Mouse (Mus musculus): ENCODE results near the gene LTO1. TPM values are rescaled to one million over a fixed set of nuclear protein-coding genes. Genes with fewer than 3 reads are reported as not detected.

Gene LTO1
- polyA plus RNA-seq, 1 experiment, result 21.5 TPM

DNA sequence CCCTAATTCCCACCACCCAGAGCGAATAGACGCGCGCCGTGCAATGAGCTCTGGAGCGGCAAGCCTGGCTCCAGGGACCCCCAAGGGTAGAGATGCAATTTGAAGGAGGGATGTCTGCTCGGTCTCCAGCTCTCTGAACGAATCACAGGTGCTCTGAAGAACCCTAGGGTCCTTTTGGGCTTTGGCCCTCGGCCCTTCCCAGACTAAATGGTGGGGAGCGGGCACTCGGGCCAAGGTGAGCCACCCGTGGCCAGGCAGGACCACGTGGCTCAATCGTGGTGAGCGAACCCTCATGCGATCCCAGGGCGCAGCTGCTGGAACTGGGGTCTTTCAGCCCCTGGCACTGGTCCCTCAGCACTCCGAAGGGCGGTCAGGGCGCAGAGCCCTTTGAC lies 27.8 kb downstream of the LTO1 start:
- no peaks in the 10 kb centered on the region for H3K27me3 ChIP-seq (ENCODE audit: control insufficient read depth, insufficient read depth, low read length, poor library complexity, severe bottlenecking)
- H3K36me3 ChIP-seq (ENCODE audit: control insufficient read depth, insufficient read depth, low read length, poor library complexity, severe bottlenecking), result no peaks in the 10 kb centered on the region
- H3K27ac ChIP-seq (ENCODE audit: insufficient read depth, low read length), result peak overlapping the region; percentile 69
- H3K4me1 ChIP-seq (ENCODE audit: control insufficient read depth, insufficient read depth, low read length), result no peaks in the 10 kb centered on the region
- peak overlapping the region; percentile 88 for H3K4me3 ChIP-seq (ENCODE audit: low read depth, low read length)
- TF ChIP-seq CTCF (IDR thresholded peaks at IDR 0.05; ENCODE audit: low read depth, low read length) (no peak), EP300 (IDR thresholded peaks at IDR 0.05; ENCODE audit: insufficient read depth, low read depth, low read length) (no peak), POLR2A (IDR thresholded peaks at IDR 0.05; ENCODE audit: insufficient read depth, low read length) (no peak)
- peak overlapping the region; percentile 79 for H3K9ac ChIP-seq (ENCODE audit: low read depth, poor library complexity, severe bottlenecking)
- no peaks in the 10 kb centered on the region for H3K9me3 ChIP-seq (replicated peaks; ENCODE audit: control insufficient read depth, insufficient read depth, low read length, poor library complexity, severe bottlenecking)

GRCm38 (mm10) chr7:144943254-144943653 lies 28.4 kb downstream of the LTO1 start:
- no peaks in the 10 kb centered on the region for H3K4me1 ChIP-seq (ENCODE audit: control insufficient read depth, insufficient read depth, low read length)

GRCm38 (mm10) chr7:144958509-144959395 lies 43.9 kb downstream of the LTO1 start:
- Histone ChIP-seq H3K27me3 (ENCODE audit: control insufficient read depth, insufficient read depth, low read length, poor library complexity, severe bottlenecking) (no peaks in the 10 kb centered on the region), H3K4me1 (ENCODE audit: control insufficient read depth, insufficient read depth, low read length) (no peaks in the 10 kb centered on the region), H3K4me3 (ENCODE audit: low read depth, low read length) (no peak overlapping the region), H3K36me3 (ENCODE audit: control insufficient read depth, insufficient read depth, low read length, poor library complexity, severe bottlenecking) (no peaks in the 10 kb centered on the region), H3K9ac (ENCODE audit: low read depth, poor library complexity, severe bottlenecking) (no peak overlapping the region), H3K9me3 (replicated peaks; ENCODE audit: control insufficient read depth, insufficient read depth, low read length, poor library complexity, severe bottlenecking) (no peaks in the 10 kb centered on the region), H3K27ac (ENCODE audit: insufficient read depth, low read length) (no peak overlapping the region)
- TF ChIP-seq POLR2A (IDR thresholded peaks at IDR 0.05; ENCODE audit: insufficient read depth, low read length), result no peak
- TF ChIP-seq CTCF (IDR thresholded peaks at IDR 0.05; ENCODE audit: low read depth, low read length), result no peak
- TF ChIP-seq EP300 (IDR thresholded peaks at IDR 0.05; ENCODE audit: insufficient read depth, low read depth, low read length), result no peak

More at GRCm38 (mm10) chr7:144943254-144943653, 28.4 kb downstream of the LTO1 start:
- TF ChIP-seq CTCF (IDR thresholded peaks at IDR 0.05; ENCODE audit: low read depth, low read length) (no peak), EP300 (IDR thresholded peaks at IDR 0.05; ENCODE audit: insufficient read depth, low read depth, low read length) (peak; percentile 90), POLR2A (IDR thresholded peaks at IDR 0.05; ENCODE audit: insufficient read depth, low read length) (no peak)
- Histone ChIP-seq H3K9me3 (replicated peaks; ENCODE audit: control insufficient read depth, insufficient read depth, low read length, poor library complexity, severe bottlenecking) (no peaks in the 10 kb centered on the region), H3K27me3 (ENCODE audit: control insufficient read depth, insufficient read depth, low read length, poor library complexity, severe bottlenecking) (no peaks in the 10 kb centered on the region), H3K4me3 (ENCODE audit: low read depth, low read length) (peak overlapping the region; percentile 88), H3K9ac (ENCODE audit: low read depth, poor library complexity, severe bottlenecking) (peak overlapping the region; percentile 79), H3K27ac (ENCODE audit: insufficient read depth, low read length) (peak overlapping the region; percentile 69), H3K36me3 (ENCODE audit: control insufficient read depth, insufficient read depth, low read length, poor library complexity, severe bottlenecking) (no peaks in the 10 kb centered on the region)

DNA sequence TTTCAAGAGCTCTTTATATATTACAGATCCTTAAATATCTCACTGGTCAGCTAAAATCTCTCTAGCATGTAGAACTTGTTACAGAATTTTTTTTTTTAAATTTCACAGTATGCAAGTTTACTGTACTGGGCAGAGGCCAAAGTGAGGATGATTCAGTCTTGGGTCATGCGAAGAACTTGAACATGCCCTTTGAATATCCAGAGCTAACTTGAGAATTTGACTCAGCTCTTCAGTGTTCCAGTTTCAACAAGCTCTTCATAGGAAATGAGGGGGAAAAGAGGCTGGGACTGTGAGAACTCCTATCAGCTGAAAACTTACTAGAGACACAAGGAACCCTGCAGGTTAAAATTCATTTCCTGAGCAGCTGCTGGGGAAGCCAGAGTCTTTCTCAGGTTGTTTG lies 49.0 kb downstream of the LTO1 start:
- Histone ChIP-seq H3K27me3 (ENCODE audit: control insufficient read depth, insufficient read depth, low read length, poor library complexity, severe bottlenecking) (no peaks in the 10 kb centered on the region), H3K4me1 (ENCODE audit: control insufficient read depth, insufficient read depth, low read length) (no peaks in the 10 kb centered on the region)
- no peak for TF ChIP-seq EP300 (IDR thresholded peaks at IDR 0.05; ENCODE audit: insufficient read depth, low read depth, low read length)
- TF ChIP-seq CTCF (IDR thresholded peaks at IDR 0.05; ENCODE audit: low read depth, low read length), result no peak
- no peak for TF ChIP-seq POLR2A (IDR thresholded peaks at IDR 0.05; ENCODE audit: insufficient read depth, low read length)

GRCm38 (mm10) chr7:144964316-144964715 lies 49.4 kb downstream of the LTO1 start:
- no peak overlapping the region for H3K9ac ChIP-seq (ENCODE audit: low read depth, poor library complexity, severe bottlenecking)
- no peak overlapping the region for H3K4me3 ChIP-seq (ENCODE audit: low read depth, low read length)
- H3K4me1 ChIP-seq (ENCODE audit: control insufficient read depth, insufficient read depth, low read length), result no peaks in the 10 kb centered on the region
- H3K9me3 ChIP-seq (replicated peaks; ENCODE audit: control insufficient read depth, insufficient read depth, low read length, poor library complexity, severe bottlenecking), result no peaks in the 10 kb centered on the region
- no peaks in the 10 kb centered on the region for H3K36me3 ChIP-seq (ENCODE audit: control insufficient read depth, insufficient read depth, low read length, poor library complexity, severe bottlenecking)
- no peak overlapping the region for H3K27ac ChIP-seq (ENCODE audit: insufficient read depth, low read length)
- no peaks in the 10 kb centered on the region for H3K27me3 ChIP-seq (ENCODE audit: control insufficient read depth, insufficient read depth, low read length, poor library complexity, severe bottlenecking)
- TF ChIP-seq EP300 (IDR thresholded peaks at IDR 0.05; ENCODE audit: insufficient read depth, low read depth, low read length) (no peak), CTCF (IDR thresholded peaks at IDR 0.05; ENCODE audit: low read depth, low read length) (no peak), POLR2A (IDR thresholded peaks at IDR 0.05; ENCODE audit: insufficient read depth, low read length) (no peak)

More for the DNA sequence above, 49.0 kb downstream of the LTO1 start:
- no peaks in the 10 kb centered on the region for H3K36me3 ChIP-seq (ENCODE audit: control insufficient read depth, insufficient read depth, low read length, poor library complexity, severe bottlenecking)
- no peak overlapping the region for H3K4me3 ChIP-seq (ENCODE audit: low read depth, low read length)
- no peak overlapping the region for H3K27ac ChIP-seq (ENCODE audit: insufficient read depth, low read length)
- no peak overlapping the region for H3K9ac ChIP-seq (ENCODE audit: low read depth, poor library complexity, severe bottlenecking)
- no peaks in the 10 kb centered on the region for H3K9me3 ChIP-seq (replicated peaks; ENCODE audit: control insufficient read depth, insufficient read depth, low read length, poor library complexity, severe bottlenecking)

GRCm38 (mm10) chr7:144965893-144966292 lies 51.0 kb downstream of the LTO1 start:
- Histone ChIP-seq H3K36me3 (ENCODE audit: control insufficient read depth, insufficient read depth, low read length, poor library complexity, severe bottlenecking) (no peaks in the 10 kb centered on the region), H3K9me3 (replicated peaks; ENCODE audit: control insufficient read depth, insufficient read depth, low read length, poor library complexity, severe bottlenecking) (no peaks in the 10 kb centered on the region), H3K4me3 (ENCODE audit: low read depth, low read length) (no peak overlapping the region), H3K4me1 (ENCODE audit: control insufficient read depth, insufficient read depth, low read length) (no peaks in the 10 kb centered on the region), H3K27me3 (ENCODE audit: control insufficient read depth, insufficient read depth, low read length, poor library complexity, severe bottlenecking) (no peaks in the 10 kb centered on the region), H3K27ac (ENCODE audit: insufficient read depth, low read length) (no peak overlapping the region), H3K9ac (ENCODE audit: low read depth, poor library complexity, severe bottlenecking) (no peak overlapping the region)
- TF ChIP-seq CTCF (IDR thresholded peaks at IDR 0.05; ENCODE audit: low read depth, low read length) (no peak), POLR2A (IDR thresholded peaks at IDR 0.05; ENCODE audit: insufficient read depth, low read length) (no peak), EP300 (IDR thresholded peaks at IDR 0.05; ENCODE audit: insufficient read depth, low read depth, low read length) (no peak)
